Mouse (Mus musculus) R1 (cell line): ENCODE results near the gene Rnf152.

Experiments used
- DNase-seq: peaks from one replicate; pipeline ENCODE4 v3.0.0-alpha.2; 2018; ENCODE audit warnings: low read depth, low spot score

Gene Rnf152

DNA sequence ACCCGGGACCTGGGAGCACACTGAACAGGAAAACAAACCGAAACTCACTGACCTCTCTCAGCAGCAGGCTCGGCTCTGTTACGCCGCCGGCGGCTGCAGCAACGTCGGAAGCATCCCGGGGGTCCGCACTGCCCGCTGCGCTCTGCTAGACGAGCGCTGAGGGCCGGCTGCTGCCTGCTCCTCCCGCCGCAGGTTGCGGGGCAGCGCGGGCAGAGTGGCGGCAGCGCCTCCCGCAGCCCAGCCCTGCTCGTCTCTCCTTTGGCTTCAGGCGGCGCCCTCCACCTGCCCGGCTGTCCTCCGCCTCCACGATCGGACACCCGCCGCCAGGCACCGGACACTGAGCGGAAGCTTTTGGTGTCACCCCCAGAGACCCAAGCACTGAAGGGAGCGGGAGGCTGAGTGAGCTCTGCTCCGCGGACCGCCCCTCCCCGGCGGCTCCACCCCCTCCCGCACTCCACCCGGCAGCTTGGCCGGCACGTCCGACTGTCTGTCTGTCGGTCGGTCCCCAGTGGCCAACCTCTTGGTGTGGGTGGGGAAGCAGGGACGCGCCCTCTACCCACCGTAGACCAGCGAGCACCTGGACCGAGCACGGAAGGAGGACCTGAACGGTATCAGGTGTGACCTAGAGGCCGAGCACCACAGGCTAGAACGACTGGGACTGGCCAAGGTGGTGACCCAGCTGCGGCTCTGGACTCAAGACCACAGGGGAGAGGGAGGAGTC is at the start of gene Rnf152:
Rnf152 (minus strand) TSS at position 420 of the 721 bp plus-strand sequence.
- DNase-seq: peak; percentile 71

DNA sequence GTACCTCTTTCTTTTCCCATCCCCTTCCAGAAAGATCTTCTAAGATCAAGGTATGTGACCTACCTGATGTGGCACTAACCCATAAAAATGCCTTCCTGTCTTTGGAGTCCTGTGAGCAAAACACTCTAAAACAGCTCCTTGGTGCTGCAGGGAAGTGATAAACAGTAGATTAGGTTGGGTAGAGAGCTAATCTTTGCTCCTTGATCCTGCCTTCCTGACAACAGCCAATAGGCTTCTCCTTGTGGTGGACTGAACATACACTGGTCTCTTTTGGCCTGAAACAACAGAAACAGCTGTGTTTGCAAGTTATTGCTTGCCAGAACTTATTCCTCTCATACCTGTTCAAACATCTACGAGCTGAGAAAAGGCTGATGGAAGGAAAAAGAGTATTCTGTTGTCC is 46.3 kb upstream of the Rnf152 start:
- DNase-seq: no peak

DNA sequence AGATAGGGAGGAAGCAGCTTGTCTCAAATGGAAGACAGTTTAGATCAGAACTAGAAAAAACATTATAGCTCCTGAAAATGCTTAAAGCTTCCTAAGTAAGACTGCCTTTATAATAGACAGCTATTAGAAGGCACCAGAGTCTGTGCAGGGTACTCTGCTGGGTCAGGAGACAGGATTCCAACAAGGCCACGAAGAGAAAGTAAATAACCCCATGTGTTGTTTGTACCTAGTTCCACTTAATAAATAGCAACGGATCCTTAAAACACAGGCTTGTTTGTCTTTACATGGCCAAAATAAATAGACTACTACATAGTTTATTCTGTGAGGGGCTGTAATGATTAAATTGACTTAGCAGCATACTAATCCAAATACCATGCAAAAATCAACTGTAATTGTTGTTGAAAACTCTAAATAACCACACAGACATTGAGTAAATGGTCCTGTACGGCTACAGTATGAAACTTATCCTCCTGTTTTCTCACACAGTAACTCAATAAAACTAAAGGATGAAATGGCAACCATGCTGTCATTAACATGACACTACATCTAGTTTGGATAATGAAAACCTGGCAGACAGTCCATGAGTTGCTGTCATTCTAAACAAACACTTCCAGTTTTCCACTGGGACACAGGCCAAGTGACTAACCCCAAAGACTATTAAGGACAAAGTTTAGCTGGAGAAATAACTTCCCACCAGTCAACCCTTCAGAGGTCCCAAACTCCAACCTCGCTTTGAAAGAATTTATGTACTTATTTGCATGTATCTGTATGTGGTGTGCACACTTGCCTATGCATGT is 27.8 kb upstream of the Rnf152 start:
- no peak for DNase-seq

DNA sequence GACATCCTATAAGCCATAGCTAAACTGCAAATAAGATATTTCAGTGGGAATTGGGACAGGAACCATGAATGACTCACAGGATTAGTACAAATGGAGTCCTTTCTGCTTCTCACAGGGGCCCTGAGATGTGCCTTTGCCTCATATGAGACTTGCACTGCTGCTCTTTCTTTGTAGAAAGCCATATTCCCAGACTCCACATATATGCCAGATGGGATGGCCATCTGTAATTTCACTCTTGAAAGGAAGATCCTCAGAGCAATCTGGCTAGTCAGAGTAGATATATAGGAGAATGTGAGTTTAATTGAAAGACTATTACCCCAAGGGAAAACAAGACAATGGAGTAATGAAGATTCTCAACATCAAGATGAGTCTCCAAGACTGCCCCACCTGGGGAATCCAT is 21.0 kb upstream of the Rnf152 start:
- DNase-seq: no peak

DNA sequence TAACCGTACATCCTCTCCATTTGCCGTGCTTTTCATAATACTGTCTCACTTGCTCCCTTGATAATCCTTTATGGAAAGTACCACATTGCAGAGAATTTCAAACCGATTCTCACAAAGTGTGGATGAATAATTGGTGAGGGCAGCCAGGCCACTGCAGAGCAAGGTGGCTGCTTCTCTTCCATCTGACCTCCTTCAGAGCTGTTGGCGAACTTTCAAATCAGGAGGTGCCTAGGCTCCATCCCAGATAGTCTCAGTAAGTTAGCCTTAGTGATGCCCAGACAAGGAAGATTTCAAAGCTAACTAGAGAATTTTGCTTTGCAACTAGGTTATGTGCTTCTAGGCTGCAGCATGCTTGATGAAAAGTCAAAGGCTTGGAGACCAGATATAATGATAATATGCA is 18.1 kb upstream of the Rnf152 start:
- no peak for DNase-seq

DNA sequence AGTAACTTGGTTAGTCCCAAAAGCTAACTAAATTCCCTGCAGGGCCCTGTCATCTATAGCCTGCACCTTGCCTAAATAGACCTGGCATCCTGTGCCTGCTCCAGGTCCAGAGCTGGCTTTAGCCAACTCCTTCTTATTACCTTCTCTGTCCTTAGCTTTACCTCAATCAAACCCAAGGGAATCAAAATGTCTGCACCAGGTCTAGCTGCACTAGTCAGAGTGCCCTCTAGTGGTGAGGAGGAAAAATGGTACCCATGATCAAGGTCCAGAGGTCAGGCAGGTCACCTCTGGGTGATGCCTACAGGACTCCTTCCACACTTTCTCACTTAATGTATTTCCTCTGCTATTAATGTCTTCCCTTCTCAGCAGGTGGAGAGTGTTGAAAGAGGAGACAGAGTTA is 6.2 kb upstream of the Rnf152 start:
- peak; percentile 61 for DNase-seq

DNA sequence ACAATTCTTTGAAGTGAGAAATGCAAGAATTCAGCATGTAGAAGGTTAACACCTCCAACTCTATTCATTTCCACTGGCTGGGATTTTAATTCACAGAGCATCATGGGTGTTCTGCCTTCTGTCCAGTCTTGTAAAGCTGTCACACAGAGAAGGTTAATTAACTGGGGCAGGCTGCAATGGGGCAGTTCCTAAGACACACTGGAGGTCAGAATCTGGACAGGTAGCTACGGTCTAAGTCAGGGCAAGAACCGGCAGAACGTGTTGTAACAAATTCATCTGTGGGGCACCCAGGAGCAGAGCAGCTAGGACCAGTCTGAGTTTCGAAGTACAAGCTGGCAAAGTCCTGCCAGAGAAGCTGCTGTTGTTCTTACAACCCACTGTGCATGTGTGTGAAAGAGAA is 2.4 kb upstream of the Rnf152 start:
- DNase-seq: no peak

DNA sequence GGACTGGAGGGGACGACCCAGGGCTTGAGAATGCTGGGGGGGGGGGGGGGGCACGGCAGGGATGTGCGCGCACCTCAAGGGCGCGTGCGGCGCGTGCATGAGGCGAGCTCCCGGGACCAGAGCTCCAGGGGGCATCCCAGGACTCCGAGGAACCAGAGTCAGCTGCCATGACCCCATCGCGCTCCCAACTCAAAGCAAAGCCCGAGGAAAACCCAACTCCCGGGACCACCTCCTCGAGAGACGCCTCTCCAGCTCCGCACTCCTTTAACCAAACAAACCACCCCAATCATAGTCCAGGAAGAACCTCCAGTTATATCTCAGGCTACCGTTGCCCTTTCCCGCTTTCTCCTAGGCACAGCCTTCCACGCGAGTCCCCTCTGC is 610 bp downstream of the Rnf152 start:
- DNase-seq: peak; percentile 45

DNA sequence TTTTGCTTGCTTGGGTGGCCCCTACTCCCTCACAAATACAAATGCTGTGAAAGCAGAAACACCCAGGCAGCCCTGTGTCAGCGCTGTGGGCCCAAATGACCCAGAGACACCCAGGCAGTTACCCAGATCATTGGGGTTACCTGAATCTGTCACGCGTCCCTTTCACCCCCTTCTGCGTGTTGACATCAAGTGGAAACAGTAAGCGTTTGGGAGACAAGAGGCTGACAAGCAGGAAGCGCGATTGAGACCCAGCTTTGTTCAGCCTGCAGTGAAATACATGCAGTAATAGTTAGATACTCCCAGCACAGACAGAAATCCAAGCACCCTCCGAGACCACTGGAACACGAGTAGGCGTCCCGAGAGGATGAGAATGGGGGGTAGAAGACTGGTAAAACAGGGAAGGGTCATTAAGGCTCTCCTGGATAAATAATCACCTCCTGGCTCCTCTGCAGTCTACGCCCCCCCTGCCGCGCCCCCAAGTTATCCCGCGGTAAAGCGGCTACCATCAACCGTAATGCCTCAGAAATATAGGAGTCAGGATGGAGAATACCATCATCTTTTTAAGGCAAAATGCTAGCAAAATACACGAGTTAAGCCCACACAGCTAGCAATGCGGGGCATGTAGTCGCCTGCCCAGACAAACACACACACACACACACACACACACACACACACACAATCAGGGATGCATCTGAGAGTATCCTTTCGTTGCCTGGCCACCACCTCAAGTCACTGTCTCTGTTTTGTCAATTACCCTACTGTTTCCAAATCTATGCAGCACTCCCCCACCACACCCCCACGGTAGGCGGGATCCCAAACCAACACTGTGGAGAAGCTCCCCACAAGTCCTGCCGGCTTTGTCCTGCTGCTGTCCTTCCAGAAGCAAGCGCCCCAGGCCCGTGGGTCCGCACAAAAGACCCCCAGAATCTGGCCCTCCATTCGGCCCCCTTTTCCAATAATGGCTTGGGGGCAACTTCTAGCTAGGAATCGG is 1.3 kb downstream of the Rnf152 start:
- peak; percentile 27 for DNase-seq

DNA sequence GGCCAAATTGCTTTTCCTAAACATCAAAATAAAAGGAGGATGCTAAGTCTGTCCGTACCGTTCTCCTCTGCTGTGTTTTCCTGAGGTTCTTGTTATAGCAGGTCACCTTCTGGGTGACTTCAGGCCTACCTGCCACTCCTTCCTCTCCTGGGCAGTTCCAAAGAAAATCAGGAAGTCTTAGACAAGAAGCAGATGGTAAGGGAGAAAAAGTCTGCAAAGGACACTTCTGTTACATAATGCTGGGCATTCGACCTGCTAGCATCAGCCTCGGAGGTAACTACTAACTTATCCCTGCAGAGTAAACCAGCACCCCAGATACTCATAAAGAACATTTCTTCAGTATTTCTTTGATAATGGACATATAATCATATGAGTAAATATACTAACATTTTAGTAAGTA is 4.7 kb downstream of the Rnf152 start:
- DNase-seq: no peak

DNA sequence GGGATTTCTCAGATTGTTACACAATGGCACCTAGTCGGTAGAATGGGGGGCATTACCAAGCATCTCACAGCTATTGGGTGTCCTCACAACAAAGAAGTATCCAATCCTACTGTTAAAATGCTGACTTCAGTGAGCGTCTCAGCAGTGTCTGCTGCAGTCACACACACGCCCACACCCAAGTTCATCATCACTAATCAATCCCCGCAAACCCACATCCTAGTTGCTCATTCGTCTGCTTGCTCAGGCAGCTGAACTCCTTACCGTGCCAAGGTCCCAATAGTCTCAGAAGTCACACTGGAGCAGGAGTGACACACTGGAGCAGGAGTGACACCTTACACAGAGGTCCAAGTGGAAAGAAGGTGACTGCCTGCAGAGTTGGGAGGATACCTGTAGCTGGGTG is 14.2 kb downstream of the Rnf152 start:
- no peak for DNase-seq

DNA sequence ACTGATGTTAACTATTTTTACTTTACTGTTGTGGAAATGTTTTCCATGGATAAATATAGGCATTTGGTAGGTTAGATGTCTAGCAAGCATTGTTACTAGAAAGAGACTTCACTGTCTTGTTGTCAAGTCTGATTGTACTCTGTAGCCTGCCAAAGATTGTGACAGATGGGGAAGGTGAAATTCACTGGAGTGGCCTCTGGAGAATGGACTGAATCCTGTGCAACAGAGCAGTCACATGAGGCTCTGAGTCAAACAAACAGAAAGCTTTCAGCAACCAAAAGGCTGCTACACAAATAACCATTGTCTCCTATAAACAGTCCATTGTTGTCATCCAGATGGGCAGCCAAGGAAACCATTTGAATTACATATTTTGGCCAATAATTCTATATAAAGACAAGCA is 15.6 kb downstream of the Rnf152 start:
- DNase-seq: no peak

DNA sequence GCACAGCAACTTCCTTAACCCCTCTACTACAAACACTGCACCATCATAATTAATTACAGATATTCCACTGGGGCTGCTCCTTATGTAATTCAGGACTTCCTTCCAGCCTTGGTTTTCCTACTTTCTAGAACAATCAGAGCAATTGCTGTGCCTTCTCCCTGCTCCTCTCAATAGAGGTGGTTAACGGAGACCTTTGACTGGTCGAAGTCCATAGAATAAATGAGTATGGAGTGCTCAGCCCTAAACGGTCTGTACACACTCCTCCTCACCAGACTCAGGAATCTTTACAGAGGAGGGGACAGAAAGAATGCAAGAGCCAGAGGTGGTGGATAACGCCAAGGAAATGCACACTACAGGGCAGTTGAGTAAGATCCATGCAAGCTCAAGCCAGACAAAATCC is 19.1 kb downstream of the Rnf152 start:
- no peak for DNase-seq

DNA sequence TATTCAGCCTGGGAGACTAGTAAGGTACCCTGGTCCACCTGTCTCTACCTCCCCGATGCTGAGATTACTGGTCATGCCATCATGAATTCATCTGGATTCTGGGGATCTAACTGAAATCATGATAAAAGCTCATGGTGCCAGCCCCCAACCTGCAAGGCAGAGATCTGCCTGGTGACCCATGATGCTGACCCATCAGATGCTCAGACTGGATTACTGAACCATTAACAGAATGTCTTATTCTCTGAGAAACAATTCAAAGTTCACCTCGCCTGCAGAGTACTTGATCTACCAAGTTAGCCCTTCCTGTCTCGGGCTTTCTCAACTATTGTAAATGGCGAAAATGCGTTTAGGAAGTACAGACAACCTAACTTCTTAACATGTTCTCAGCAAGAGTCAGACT is 20.4 kb downstream of the Rnf152 start:
- no peak for DNase-seq

DNA sequence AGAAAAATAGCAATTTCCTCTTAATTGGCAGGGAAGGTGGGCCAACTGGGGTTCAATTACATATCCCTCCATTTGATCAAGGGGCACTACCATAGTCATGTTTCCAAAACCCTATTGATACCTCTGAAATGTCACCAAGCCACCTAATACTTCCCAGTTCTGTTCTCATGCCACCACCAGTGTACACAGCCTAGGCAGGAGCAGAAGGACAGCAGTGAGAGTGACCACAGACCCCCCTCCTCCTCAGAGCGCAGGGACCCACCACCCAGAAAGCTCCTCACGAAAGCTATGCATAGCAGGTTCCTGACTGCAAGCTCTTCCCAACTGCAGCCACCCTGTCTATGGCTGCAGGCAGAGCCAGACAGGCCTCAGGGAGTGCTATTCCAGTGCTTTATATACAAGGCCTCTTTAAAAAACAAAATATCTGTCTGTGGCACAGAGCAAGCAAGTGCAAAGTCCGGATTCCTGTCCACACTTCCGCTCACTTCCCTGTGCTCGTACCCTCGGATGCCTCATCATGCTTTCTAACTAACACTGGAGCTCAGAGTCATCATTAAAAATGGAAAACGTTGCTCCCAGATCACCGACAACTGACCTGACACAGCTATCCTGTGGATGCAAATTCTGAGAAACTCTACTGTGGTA is 24.3 kb downstream of the Rnf152 start:
- DNase-seq: no peak

DNA sequence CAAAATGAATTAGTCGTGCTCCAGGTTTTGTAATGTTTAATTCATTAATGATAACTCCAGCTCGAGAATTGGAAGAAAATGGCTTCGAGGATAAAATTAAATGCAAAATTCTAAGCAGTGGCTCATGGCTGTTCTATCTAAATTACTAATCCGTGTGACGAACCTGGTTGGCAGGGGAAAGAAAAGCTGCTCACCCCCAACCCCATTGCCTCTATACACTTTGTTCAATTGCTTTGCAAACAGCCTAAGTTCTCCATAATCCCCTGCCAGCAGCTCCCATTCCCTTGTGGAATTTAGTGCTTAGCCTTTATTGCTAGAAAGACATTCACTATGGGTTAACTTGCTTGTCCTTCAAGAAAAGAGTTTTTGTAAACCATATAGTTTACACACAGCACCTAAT is 24.9 kb downstream of the Rnf152 start:
- DNase-seq: no peak

DNA sequence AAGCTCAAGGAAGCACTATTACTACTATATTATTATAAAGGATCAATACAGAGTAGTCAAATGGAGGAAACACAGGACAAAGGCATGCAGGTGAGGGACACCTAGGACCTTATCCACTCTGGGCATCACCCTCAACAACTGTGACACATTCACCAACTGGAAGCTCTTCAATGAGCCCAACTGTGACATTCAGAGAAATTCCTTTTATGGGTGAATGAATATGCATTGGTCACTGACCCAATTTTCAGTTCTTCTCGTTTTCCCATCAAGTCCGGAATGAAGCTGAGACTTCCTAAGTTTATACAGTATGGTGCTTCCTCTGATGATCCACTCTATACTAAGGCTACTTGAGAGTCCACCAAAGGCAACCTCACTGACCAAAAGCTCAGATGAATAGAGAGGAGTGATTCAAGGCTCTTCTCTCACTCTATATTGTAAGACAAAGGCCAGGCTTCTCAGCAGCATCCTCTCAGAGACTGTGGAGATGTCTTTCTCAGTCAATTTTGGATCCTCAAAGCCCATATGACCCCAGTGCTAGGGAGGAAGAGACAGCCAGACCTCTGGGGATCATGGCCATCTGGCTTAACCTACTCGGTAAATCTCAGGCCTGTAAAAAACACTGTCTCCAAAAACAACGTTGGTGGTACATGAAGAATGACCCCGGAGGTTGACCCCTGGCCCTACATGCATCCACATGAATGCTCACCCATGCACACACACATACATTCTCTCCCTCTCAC is 25.8 kb downstream of the Rnf152 start:
- DNase-seq: no peak

DNA sequence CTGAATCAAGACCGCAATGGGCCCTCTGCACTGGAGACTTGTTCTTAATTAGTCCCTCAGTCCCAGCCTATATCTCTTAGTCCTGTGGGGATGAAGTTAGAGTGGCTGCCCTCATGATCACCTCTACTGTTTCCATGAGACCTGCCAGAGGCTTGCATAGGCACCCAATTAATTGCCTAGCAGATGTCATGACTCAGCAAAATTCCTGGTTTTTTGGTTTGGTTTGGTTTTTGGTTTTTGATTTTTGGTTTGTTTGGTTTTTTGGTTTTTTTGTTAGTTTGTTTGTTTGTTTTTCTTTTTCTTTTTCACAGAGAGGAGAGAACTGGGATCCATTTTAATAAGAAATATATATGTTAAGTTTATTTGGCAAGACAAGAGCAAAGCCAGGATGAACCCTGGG is 28.7 kb downstream of the Rnf152 start:
- no peak for DNase-seq

DNA sequence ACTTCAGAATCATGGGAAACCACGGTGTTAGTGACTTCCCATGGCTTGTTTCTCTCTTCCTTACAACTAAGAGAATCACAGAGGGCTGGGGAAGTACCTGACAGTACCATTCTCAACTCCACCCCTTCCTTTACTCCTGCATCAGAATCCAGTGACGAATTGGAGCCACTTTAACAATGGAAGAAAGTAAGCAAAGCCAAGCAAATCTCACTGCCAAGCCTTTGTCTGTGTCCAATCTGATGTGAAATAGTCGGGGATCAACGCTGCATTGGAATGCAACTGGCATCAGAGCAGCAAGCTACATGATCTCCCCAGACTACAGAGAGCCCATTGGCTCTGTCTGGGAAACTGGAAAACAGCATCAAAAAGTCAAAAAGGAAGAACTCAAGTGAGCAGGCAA is 31.9 kb downstream of the Rnf152 start:
- DNase-seq: no peak

DNA sequence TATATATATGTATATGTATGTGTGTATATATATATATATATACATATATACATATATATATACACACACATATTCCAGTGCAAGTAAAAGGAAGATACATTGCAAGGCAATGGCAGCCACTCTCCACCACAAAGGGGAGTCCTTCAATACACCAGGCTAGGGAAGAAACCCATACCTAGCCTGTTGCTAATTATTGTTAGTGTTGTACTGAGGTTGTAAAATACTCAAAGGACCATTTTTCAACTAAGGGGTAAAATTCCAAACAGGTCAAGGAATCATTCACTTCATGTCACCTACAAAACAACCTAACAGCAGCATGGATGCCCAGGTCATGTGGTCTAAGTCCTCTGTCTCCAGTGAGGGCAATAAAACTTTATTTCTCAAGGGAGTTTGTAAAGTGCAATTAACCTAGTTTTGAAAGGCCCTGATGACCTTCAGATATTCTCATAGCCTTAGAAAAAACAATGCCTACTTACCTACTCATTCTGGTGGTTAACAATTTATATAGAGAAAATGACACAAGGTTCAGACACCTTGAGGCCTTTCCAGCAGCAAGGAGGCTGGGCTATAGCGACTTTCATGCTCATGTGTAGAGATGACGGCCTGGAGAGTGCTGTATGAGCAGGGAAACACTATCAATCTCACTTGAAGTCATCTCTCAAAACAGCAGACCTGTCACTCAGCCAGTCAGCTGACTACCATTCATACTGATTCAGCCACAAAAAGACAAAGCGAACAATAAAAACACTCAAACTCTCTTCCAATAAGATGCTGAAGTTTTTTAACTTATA is 42.3 kb downstream of the Rnf152 start:
- no peak for DNase-seq
